Mouse (Mus musculus) hindbrain, embryonic 11.5 days (tissue): ENCODE measurements around the gene Gcsh. TPM values are rescaled to one million over a fixed set of nuclear protein-coding genes. Genes with fewer than 3 reads are reported as not detected.

Experiments
- ATAC-seq: fragments of 200-750 bp; cut with Nextera tagmentation; 2 replicates; pipeline ENCODE4 v1.8.0; 2017; ENCODE audit warnings: mild to moderate bottlenecking, moderate TSS enrichment, moderate library complexity; ENCODE audit not compliant: low FRiP score
- DNase-seq: peaks from one replicate; pipeline ENCODE4 v3.0.0-alpha.2; 2015; ENCODE audit warnings: low spot score
- H3K27ac ChIP-seq: fragments of 300-500 bp; sonication (generic); 2 replicates; pipeline ENCODE4 v1.5.1; 2014; ENCODE audit warnings: mild to moderate bottlenecking, low read depth, low read length
- H3K27me3 ChIP-seq: fragments of 300-500 bp; sonication (generic); 2 replicates; pipeline ENCODE4 v1.6.1; 2014; ENCODE audit warnings: mild to moderate bottlenecking, low read length, moderate library complexity, mixed read lengths; ENCODE audit not compliant: control insufficient read depth, insufficient read depth
- H3K36me3 ChIP-seq: fragments of 300-500 bp; sonication (generic); 2 replicates; pipeline ENCODE4 v1.6.1; 2014; ENCODE audit warnings: mild to moderate bottlenecking, low read length, moderate library complexity, mixed read lengths; ENCODE audit not compliant: control insufficient read depth, insufficient read depth
- H3K4me1 ChIP-seq: fragments of 300-500 bp; sonication (generic); replicated peaks from 2 replicates; pipeline ENCODE4 v1.6.1; 2014; ENCODE audit warnings: low read length, mixed read lengths; ENCODE audit not compliant: control insufficient read depth, insufficient read depth
- H3K4me2 ChIP-seq: fragments of 300-500 bp; sonication (generic); replicated peaks from 2 replicates; pipeline ENCODE4 v1.6.1; 2014; ENCODE audit warnings: mild to moderate bottlenecking, low read depth, low read length
- H3K4me3 ChIP-seq: fragments of 300-500 bp; sonication (generic); 2 replicates; pipeline ENCODE4 v1.5.1; 2014; ENCODE audit warnings: low read depth, low read length
- H3K9ac ChIP-seq: fragments of 300-500 bp; sonication (generic); 2 replicates; pipeline ENCODE4 v1.6.1; 2014; ENCODE audit warnings: low read depth, low read length
- H3K9me3 ChIP-seq: fragments of 300-500 bp; sonication (generic); 2 replicates; pipeline ENCODE4 v1.6.1; 2016; ENCODE audit warnings: low read length; ENCODE audit not compliant: control insufficient read depth
- WGBS: fragments of 180-500 bp; shearing (Covaris S2); extraction: QIAGEN DNeasy Blood & Tissue Kit; methylation state at CpG from one replicate; pipeline ENCODE4 v1.1.7; 2014; 5-methylcytosine and 5-hydroxymethylcytosine counted together
- polyA plus RNA-seq: library from polyadenylated mRNA; unstranded; fragments of >200 nt; fragmentation: Nextera tagmentation; extraction: Ambion mirVana; gene quantifications from 2 replicates; pipeline ENCODE4 v1.2.1, GENCODE M21; 2014

Gene Gcsh
- polyA plus RNA-seq, 1 experiment from 2014 or later = 149 TPM

GRCm38 (mm10) chr8:116952428-116952827, 40.9 kb downstream of the Gcsh start:
- WGBS = 89% methylated on average over 8 of the region's 8 CpGs
- no peaks in the 10 kb centered on the region for H3K9me3 ChIP-seq

GRCm38 (mm10) chr8:116951778-116952177, 41.6 kb downstream of the Gcsh start:
- no peak for ATAC-seq
- H3K36me3 ChIP-seq = peaks cover 4% of the 10 kb centered on the region; the same call in 1 of the 2 replicates
- H3K4me1 ChIP-seq = no peaks in the 10 kb centered on the region
- no peak overlapping the region for H3K9ac ChIP-seq
- H3K9me3 ChIP-seq = no peaks in the 10 kb centered on the region
- H3K4me3 ChIP-seq = no peak overlapping the region
- H3K27me3 ChIP-seq = no peaks in the 10 kb centered on the region
- 89% methylated on average over 2 of the region's 2 CpGs for WGBS
- H3K4me2 ChIP-seq = no peak overlapping the region
- no peak for DNase-seq
- H3K27ac ChIP-seq = no peak overlapping the region

More at GRCm38 (mm10) chr8:116952428-116952827, 40.9 kb downstream of the Gcsh start:
- no peak overlapping the region for H3K4me3 ChIP-seq
- H3K27ac ChIP-seq = no peak overlapping the region
- ATAC-seq (no peak), DNase-seq (no peak)
- H3K4me2 ChIP-seq = no peak overlapping the region
- peaks cover 4% of the 10 kb centered on the region; the same call in 1 of the 2 replicates for H3K36me3 ChIP-seq
- H3K4me1 ChIP-seq = no peaks in the 10 kb centered on the region
- H3K27me3 ChIP-seq = no peaks in the 10 kb centered on the region
- H3K9ac ChIP-seq = no peak overlapping the region

- Histone ChIP-seq H3K36me3 (peaks cover 4% of the 10 kb centered on the region; the same call in 1 of the 2 replicates), H3K27me3 (no peaks in the 10 kb centered on the region), H3K4me3 (no peak overlapping the region), H3K27ac (no peak overlapping the region), H3K9ac (no peak overlapping the region), H3K4me1 (no peaks in the 10 kb centered on the region), H3K9me3 (no peaks in the 10 kb centered on the region), H3K4me2 (no peak overlapping the region)
- DNase-seq (no peak), ATAC-seq (no peak)
- 85% methylated on average over 5 of the region's 5 CpGs for WGBS
Measured at GRCm38 (mm10) chr8:116951369-116951768, 42.0 kb downstream of the Gcsh start.

GRCm38 (mm10) chr8:116947589-116947988, 45.7 kb downstream of the Gcsh start:
- WGBS = 87% methylated on average over 7 of the region's 7 CpGs
- H3K4me3 ChIP-seq = no peak overlapping the region
- DNase-seq (no peak), ATAC-seq (no peak)
- H3K9ac ChIP-seq = no peak overlapping the region
- H3K27me3 ChIP-seq = no peaks in the 10 kb centered on the region
- H3K9me3 ChIP-seq = no peaks in the 10 kb centered on the region
- no peak overlapping the region for H3K27ac ChIP-seq
- no peaks in the 10 kb centered on the region; the same call in 1 of the 2 replicates for H3K4me1 ChIP-seq
- H3K36me3 ChIP-seq = no peaks in the 10 kb centered on the region
- H3K4me2 ChIP-seq = no peak overlapping the region

- ATAC-seq (no peak), DNase-seq (no peak)
- no peaks in the 10 kb centered on the region for H3K9me3 ChIP-seq
- H3K9ac ChIP-seq = no peak overlapping the region
- H3K4me3 ChIP-seq = no peak overlapping the region
- H3K4me1 ChIP-seq = no peaks in the 10 kb centered on the region; the same call in 1 of the 2 replicates
- H3K27ac ChIP-seq = no peak overlapping the region
- no peak overlapping the region for H3K4me2 ChIP-seq
- 85% methylated on average over 6 of the region's 6 CpGs for WGBS
- H3K36me3 ChIP-seq = no peaks in the 10 kb centered on the region
- no peaks in the 10 kb centered on the region for H3K27me3 ChIP-seq
Measured at GRCm38 (mm10) chr8:116946851-116947250, 46.5 kb downstream of the Gcsh start.

- Histone ChIP-seq H3K27ac (no peak overlapping the region), H3K36me3 (no peaks in the 10 kb centered on the region), H3K9ac (no peak overlapping the region), H3K4me1 (no peaks in the 10 kb centered on the region; the same call in 1 of the 2 replicates), H3K27me3 (no peaks in the 10 kb centered on the region), H3K4me2 (no peak overlapping the region), H3K9me3 (no peaks in the 10 kb centered on the region), H3K4me3 (no peak overlapping the region)
- ATAC-seq (no peak), DNase-seq (no peak)
- 83% methylated on average over 21 of the region's 21 CpGs for WGBS
Measured at GRCm38 (mm10) chr8:116946268-116946838, 47.0 kb downstream of the Gcsh start.

- no peaks in the 10 kb centered on the region for H3K9me3 ChIP-seq
- ATAC-seq (no peak), DNase-seq (no peak)
- no peak overlapping the region for H3K4me3 ChIP-seq
- no peaks in the 10 kb centered on the region for H3K27me3 ChIP-seq
- H3K9ac ChIP-seq = no peak overlapping the region
- no peak overlapping the region for H3K4me2 ChIP-seq
- H3K27ac ChIP-seq = no peak overlapping the region
- 86% methylated on average over 9 of the region's 9 CpGs for WGBS
- no peaks in the 10 kb centered on the region; the same call in 1 of the 2 replicates for H3K4me1 ChIP-seq
- no peaks in the 10 kb centered on the region for H3K36me3 ChIP-seq
Measured at GRCm38 (mm10) chr8:116945169-116945910, 48.0 kb downstream of the Gcsh start.

- no peaks in the 10 kb centered on the region for H3K36me3 ChIP-seq
- H3K27ac ChIP-seq = no peak overlapping the region
- H3K27me3 ChIP-seq = no peaks in the 10 kb centered on the region
- no peaks in the 10 kb centered on the region for H3K9me3 ChIP-seq
- H3K9ac ChIP-seq = peak overlapping the region; percentile 86; the same call in 1 of the 2 replicates
- peak overlapping the region; percentile 94 for H3K4me2 ChIP-seq
- H3K4me3 ChIP-seq = peak overlapping the region; percentile 98
- no peaks in the 10 kb centered on the region; the same call in 1 of the 2 replicates for H3K4me1 ChIP-seq
- WGBS = 21% methylated on average over 4 of the region's 4 CpGs
- DNase-seq (no peak), ATAC-seq (no peak)
Measured at GRCm38 (mm10) chr8:116944385-116944696, 49.0 kb downstream of the Gcsh start.
